Mouse (Mus musculus) embryo, embryonic 11 days (tissue): ENCODE measurements around the gene Spint2.

Experiments used
- DNase-seq: peaks from one replicate; pipeline ENCODE4 v3.0.0-alpha.2; 2015

The Spint2 gene

DNA sequence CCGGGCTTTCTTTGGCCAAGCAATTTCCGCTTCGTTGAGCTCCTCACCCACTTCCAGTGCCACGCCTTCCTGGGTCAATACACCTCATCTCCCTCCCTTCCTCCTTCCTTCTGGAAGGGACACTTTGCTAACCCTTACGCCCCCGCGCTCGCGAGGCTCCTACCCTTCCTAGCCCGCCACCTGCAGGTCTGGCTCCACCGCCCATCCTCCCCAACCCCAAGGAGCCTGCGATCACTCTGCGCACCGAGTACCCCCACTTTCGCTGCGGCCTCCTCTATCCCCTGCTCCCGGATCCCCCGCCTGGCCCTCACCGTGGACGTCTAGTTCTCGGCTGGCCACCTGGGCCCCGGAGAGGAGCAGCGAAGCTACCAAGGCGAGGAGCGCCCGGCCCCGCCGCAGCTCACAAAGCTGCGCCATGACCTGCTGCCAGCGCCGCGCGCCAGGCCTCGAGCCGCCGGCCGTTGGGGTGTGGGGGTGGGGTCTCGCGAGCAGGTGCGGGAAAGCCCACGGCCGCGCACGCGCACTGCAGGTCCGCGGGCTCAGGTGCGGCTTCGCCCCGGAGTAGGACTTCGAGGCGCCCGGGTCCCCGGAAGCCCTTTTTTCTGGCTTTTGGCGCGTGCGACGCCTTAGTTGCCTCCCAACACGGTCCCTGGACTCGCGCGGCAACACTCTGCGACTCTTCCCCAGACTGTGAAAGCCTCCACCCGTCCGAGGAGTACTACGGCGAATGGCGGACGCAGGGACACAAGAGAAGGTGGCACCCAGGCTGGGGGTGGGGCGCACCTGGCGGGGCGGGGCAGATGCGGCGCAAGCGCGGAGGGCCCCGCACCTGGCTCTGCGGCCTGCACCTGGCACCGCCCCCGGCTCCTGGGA, at the start of gene Spint2:
Spint2 (minus strand) TSS at position 712 of the 873 bp plus-strand sequence.
- DNase-seq, result peak; percentile 71

- no peak for DNase-seq
Measured at GRCm38 (mm10) chr7:29328984-29329383, 47.3 kb upstream of the Spint2 start.

DNA sequence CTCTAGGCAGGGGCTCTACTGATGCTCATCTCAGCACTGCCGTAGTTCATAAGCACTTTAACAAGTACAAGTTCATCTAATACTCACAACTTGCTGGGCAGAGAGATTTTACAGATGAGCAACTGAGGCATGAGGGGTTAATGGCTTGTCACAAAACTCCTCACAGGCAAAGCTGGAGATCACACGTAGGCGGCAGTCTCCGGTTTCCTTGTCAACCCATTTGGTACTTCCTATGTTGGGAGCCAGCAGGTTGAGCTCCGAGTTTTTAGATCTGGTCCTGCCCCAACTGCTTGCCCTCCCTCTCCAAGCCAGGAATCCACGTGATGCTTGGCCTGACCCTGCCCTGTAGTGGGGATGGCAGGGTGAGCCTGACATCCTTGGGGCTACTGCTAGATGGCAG, 45.4 kb upstream of the Spint2 start:
- no peak for DNase-seq

GRCm38 (mm10) chr7:29319337-29320307, 37.9 kb upstream of the Spint2 start:
- DNase-seq, result peak; percentile 71

GRCm38 (mm10) chr7:29318115-29318911, 36.6 kb upstream of the Spint2 start:
- DNase-seq, result peak; percentile 60

- peak; percentile 95 for DNase-seq
Measured at GRCm38 (mm10) chr7:29317558-29317957, 35.8 kb upstream of the Spint2 start.

DNA sequence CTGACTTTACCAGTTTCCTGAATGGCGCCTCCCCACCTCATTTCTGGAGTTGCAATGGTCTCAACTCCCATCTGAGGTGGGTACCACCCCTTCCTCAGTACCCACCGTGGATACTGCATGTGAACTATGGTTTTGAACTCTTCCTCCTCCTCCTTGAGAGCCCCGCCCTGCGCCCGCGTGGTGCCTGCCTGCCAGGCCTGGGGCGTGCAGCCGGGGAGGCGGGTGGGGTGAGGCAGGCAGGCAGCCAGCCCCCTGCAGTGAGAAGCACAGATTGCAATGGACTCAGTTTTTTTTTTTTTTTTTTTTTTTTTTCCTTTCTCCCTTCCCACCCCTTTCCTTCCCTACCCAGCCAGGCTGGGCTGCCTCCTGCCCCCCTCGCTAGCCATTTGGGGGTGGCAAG, 35.3 kb upstream of the Spint2 start:
- peak; percentile 79 for DNase-seq

DNA sequence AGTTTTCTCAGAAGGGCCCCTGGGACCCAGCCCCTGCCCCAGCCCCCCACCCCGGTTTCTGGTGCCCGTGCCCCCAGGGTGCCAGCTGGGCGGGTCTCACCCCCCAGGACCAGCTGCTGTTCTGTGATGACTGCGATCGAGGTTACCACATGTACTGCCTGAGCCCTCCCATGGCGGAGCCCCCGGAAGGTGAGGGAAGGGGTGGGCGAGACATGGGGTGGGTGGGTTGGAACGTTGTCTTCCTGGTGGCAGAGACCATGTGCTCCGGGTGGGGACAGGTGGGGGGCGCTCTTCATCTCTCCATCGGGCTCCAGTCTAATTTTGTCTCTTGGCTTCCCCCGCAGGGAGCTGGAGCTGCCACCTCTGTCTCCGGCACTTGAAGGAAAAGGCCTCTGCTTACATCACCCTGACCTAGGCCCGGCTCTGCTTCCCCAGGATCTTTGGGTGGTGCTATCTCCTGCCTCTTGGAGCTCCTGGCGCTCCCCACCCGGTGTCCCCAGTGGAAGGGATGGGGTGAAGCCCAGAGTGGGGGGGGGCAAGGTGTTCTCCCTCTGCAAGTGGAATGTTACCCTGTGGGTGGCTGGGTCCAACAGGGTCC, 34.5 kb upstream of the Spint2 start:
- DNase-seq, result no peak

DNA sequence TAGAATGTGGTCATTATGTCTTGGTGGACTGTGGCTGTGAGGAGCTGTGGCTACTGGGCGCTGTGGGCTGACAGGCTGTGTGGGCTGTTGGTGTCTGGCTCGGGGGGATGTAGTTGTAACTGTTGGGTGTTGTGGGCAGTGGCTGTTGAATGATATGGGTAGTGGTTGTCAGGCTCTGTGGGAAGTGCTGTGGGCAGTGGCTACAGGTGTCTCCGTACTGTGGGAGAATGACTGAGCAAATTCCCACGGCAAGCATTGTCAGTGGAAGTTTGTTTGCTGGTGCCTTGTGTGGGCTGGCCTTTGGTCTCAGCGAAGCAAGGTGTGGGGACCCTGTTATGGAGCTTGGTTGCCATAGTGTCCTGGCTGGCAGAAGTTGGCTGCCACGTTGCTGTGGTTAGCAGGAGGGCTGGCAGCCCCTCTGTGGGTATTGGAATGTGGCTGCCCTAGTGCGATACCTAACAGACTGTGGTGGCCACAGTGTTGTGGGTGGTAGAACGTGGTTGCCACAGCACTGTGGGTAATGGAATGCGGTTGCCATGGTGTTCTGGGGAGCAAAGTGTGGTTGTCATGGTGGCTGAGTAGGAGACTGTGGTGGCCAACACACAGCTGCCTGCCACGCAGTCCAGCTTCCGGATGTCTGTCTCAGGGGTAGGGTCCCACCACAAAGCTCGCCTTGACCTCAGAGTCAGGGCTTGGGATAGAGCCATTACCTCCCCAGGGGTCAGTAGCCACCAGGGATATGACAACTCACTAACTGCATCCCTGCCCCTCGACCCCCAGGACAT, 33.3 kb upstream of the Spint2 start:
- peak; percentile 63 for DNase-seq

- DNase-seq, result no peak
Measured at GRCm38 (mm10) chr7:29313572-29314261, 32.0 kb upstream of the Spint2 start.

DNA sequence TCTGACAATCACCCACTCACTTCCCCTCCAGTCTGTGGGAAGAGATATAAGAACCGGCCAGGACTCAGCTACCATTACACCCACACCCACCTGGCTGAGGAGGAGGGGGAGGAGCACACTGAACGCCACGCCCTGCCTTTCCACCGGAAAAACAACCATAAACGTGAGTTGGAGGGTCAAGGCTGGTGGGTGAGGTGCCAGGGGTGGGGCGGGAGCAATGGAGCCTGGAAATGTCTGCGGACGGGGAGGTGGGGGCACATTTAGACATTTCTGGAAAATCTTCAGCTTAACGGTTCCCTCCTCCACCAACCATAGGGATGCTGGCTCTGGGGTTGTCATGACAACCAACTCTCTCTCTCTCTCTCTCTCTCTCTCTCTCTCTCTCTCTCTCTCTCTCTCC, 31.3 kb upstream of the Spint2 start:
- DNase-seq, result no peak

GRCm38 (mm10) chr7:29309749-29310148, 28.0 kb upstream of the Spint2 start:
- no peak for DNase-seq

DNA sequence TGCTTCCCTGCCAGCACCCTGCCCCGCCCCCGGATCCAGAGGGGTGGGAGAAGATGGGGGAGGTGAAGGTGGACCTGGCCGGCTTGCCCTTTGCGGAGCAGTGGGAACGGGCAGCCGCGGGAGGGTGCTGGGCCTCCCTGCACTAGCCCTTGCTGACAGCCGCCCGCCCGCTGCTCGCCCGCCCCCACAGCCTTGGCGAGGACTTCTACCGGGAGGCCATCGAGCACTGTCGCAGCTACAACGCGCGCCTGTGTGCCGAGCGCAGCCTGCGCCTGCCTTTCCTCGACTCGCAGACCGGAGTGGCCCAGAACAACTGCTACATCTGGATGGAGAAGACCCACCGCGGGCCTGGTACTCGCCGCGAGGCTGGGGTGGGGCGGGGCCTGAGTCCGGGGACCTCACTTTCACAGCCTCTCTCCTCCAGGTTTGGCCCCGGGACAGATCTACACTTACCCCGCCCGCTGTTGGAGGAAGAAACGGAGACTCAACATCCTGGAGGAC, 27.6 kb upstream of the Spint2 start:
- peak; percentile 58 for DNase-seq

- DNase-seq, result peak; percentile 95
Measured at GRCm38 (mm10) chr7:29307350-29308104, 25.8 kb upstream of the Spint2 start.

GRCm38 (mm10) chr7:29306619-29307018, 24.9 kb upstream of the Spint2 start:
- peak; percentile 89 for DNase-seq

DNA sequence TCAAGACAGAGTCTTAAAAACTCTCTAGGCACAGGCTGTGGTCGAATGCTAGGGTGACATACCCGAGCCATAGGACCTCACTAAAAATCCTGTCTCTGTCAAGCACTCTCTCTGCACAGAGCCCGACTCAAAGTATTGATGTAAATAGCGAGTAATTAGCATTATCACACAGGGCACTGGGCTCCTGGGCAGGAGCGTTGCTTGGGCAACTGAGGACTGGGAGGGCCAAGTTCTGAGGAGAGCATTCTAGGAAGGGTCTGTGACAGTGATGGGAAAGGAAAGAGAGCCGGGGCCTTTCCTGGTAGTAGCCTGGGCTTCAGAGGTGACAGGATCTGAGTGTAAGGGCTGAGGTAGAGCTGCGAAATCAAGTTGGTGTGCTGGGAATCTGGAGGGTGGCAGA, 24.4 kb upstream of the Spint2 start:
- no peak for DNase-seq

DNA sequence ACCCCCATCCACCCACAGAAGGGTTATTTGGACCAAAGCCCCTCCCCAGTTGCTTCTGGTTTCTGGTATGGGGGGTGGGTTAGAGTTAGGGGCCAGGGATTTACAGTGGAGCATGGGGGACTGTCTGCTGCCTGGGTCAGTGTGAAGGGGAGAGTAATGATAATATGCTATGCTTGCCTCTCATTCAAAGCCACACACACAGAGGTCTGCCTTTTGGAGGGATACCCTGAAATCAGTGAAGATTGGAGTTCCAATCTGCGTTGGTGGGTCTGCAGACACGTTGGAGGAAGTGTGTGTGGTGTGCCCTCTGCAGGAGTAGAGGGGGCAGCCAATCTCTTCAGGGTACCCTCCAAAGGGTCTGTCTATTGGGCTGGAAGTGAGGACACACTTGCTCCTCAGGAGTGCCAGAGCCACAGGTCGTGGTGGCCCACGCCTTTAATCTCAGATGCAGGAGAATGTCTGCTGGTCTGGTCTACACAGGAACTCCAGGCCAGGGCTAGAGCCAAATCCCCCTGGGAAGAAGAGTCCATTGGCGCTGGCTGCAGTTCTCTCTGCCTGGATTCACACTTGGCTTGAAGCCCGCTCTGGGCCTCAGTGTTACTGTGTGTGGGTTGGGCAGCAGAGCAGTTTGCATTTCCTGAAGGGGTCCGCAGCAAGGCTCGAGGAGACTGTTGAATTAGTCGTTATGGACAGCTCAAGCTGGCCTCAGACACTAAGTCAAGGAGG, 23.7 kb upstream of the Spint2 start:
- no peak for DNase-seq

- DNase-seq, result peak; percentile 80
Measured at GRCm38 (mm10) chr7:29304463-29305262, 23.0 kb upstream of the Spint2 start.
